Mouse (Mus musculus): Measurements from ENCODE around the gene BC055324.
"Not testable (repeated sequence)": the region's sequence is repeated elsewhere in the genome, so short reads cannot be mapped to it uniquely, and the experiment has no call there.

BC055324 gene

GRCm38 (mm10) chr1:163994721-163995608, at the start of gene BC055324, which contains the start of gene Mettl18:
Gene BC055324, minus strand, starts transcription at chr1:163994796.
Gene Mettl18, plus strand, starts transcription at chr1:163994889.
- DNase-seq (ENCODE audit: low spot score), result peak; percentile 76

GRCm38 (mm10) chr1:164043549-164043948, 49.0 kb upstream of the BC055324 start:
- no peak for DNase-seq (ENCODE audit: low spot score)

GRCm38 (mm10) chr1:164040385-164041135, 46.0 kb upstream of the BC055324 start:
- no peak for DNase-seq (ENCODE audit: low spot score)

DNA sequence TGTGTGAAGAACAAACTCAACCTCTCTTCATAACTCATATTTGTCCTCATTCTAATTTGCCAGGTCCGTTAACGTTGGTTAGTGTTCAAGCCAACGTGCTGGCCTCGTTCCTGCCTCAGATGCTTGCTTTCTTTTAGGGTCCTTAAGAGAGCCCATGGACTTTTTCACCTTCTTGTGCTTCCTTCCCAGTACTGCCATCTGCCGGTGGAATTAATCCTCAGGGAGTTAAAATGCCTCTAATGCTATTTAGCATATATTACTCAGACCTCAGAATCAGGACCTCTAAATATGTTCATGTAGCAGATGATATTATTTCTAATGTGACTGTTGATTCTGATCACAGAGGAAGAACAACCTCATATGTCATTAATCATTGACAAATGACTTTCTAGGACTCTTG, 32.8 kb upstream of the BC055324 start:
- DNase-seq (ENCODE audit: low spot score), result no peak

DNA sequence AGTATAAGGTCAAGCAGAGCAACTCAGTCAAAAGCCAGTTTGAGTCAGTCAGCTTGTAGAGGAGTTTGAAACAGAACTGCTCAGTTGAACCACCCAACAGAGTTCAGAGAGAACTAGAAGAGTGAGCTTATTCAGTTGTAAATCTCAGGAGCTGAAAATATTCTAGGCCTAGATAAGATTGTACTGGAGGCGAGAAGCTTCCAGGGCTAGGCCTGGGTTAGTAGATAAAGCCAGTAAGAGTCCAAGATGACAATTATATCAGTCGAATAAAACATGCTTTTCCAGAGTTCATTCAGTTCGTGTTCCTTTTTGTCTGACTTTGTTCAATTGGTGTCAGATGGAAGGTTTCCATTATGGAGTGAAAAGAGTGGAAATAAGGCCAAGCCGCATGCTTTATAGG, 31.1 kb upstream of the BC055324 start:
- no peak for DNase-seq (ENCODE audit: low spot score)

- DNase-seq (ENCODE audit: low spot score), result not testable (repeated sequence)
Observed at GRCm38 (mm10) chr1:164022106-164022505, 27.5 kb upstream of the BC055324 start.

- not testable (repeated sequence) for DNase-seq (ENCODE audit: low spot score)
Observed at GRCm38 (mm10) chr1:164020746-164021145, 26.1 kb upstream of the BC055324 start.

GRCm38 (mm10) chr1:164019789-164020188, 25.2 kb upstream of the BC055324 start:
- DNase-seq (ENCODE audit: low spot score), result no peak

- no peak for DNase-seq (ENCODE audit: low spot score)
Observed at GRCm38 (mm10) chr1:164018221-164018896, 23.8 kb upstream of the BC055324 start.

GRCm38 (mm10) chr1:164014616-164015015, 20.0 kb upstream of the BC055324 start:
- DNase-seq (ENCODE audit: low spot score), result no peak

DNA sequence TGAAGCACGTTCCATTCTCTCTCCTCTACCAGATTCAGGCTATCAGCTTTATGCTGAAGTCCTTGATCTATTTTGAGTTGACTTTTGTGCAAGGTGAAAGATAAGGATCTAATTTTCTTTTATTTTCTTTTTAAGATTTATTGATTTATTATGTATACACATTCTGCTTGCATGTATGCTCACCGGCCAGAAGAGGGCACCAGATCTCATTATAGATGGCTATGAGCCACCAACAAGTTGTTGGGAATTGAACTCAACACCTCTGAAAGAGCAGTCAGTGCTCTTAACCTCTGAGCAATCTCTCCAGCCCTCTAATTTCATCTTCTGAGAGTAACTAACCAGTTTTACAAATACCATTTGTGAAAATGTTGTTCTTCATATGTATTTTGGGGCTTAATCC, 14.6 kb upstream of the BC055324 start:
- no peak for DNase-seq (ENCODE audit: low spot score)

GRCm38 (mm10) chr1:164004311-164004710, 9.7 kb upstream of the BC055324 start:
- DNase-seq (ENCODE audit: low spot score), result no peak

GRCm38 (mm10) chr1:164001831-164002452, 7.3 kb upstream of the BC055324 start:
- DNase-seq (ENCODE audit: low spot score), result no peak

DNA sequence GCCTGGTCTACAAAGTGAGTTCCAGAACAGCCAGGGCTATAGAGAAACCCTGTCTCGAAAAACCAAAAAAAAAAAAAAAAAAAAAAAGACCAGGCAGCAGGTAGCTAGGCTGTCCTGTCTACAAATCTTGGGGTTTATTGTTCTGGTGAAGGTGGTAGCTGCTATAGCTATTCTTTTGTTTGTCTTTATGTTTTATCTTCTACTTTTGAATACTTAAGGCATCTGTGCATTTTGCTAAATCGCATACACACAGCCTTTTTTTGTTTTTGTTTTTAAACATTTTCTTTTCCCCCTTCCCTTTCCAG, 965 bp upstream of the BC055324 start:
- no peak for DNase-seq (ENCODE audit: low spot score)

DNA sequence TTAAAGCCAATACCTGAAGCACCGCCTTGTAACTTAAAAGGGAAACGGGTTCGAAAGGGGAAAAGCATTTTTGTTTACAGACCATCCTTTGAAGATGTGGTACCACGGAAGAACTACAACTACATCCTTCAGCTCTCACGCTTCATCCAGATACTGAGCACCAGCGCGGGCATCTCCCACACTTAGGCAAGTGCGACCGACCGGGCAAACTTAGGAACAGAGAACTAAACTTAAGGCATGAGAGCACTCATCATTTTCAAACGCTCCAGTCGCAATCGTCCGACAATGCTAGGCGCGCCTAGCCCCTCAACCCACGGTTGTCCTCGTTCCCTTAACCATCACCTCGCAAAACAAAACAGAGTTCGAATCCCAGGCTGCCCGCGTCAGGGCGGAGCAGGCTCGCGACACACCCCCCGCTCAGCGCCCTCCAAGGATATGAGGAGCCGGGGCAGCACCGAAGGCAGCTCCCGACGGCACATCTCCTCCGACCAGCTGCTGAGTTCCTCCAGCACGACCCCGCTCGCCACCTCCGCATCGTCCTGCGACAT, 349 bp downstream of the BC055324 start:
- no peak for DNase-seq (ENCODE audit: low spot score)

- no peak for DNase-seq (ENCODE audit: low spot score)
Observed at GRCm38 (mm10) chr1:163992371-163992770, 2.2 kb downstream of the BC055324 start.

GRCm38 (mm10) chr1:163976515-163976914, 18.1 kb downstream of the BC055324 start:
- no peak for DNase-seq (ENCODE audit: low spot score)

DNA sequence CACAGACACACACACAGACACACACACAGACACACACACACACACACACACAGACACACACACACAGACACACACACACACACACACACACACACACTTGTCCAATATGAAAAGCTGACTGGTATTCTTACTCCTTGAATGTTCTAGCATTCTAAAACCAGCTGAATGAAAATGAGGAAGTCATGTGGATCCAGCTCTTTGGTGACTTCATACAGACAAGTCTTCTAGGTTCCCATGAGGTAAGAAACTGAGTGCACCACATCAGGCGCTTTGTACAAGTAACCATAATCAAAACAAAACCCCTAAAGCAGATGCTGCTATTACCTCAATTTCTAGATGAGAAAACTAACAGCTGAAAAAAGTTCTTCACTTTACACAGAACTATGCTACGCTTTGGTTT, 19.5 kb downstream of the BC055324 start:
- DNase-seq (ENCODE audit: low spot score), result no peak

- no peak for DNase-seq (ENCODE audit: low spot score)
Observed at GRCm38 (mm10) chr1:163974471-163974870, 20.1 kb downstream of the BC055324 start.

- DNase-seq (ENCODE audit: low spot score), result no peak
Observed at GRCm38 (mm10) chr1:163964008-163964689, 30.4 kb downstream of the BC055324 start.

- no peak for DNase-seq (ENCODE audit: low spot score)
Observed at GRCm38 (mm10) chr1:163958036-163958435, 36.6 kb downstream of the BC055324 start.

Measured in left cerebral cortex, adult 11 months (tissue).